ENCODE assay signal across 17 mouse cellular contexts in the genomic region with DNA sequence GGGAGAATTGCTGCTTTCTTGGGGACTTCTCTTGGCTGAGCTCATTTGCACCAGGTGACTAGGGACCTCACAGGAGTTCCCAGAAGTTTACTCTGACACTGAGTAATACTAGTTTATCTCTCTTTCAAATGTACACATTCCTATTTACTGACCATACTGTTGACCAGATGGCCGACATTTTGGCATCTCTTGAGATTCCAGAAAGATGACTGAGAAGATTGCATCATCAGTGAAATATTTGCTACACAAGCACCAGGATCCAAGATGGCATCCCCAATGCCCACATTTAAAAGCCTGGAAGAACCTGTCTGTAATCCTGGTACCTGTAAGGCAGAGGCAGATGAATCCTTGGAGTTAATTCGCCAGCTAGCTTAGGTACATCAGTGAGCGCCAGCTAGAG.
"Had no signal": no experiment of that assay in that cellular context is flagged by ENCODE, and none has a peak within 500 bp of the region (broad histone marks: within the 10 kb centered on the region; RNA-seq: fewer than 3 reads in every experiment).

No protein-coding gene starts in this region.

- H3K9ac ChIP-seq: lung, embryonic 14.5 days; midbrain, embryonic 13.5 days; midbrain, embryonic 15.5 days; neural tube, embryonic 13.5 days; neural tube, embryonic 15.5 days; stomach, embryonic 15.5 days had no signal

- DNase-seq: lung, adult 18-20 months; lung, embryonic 14.5 days; lung, postnatal 10 days; lung, postnatal 4 days; retina, postnatal 1 day; right cerebral cortex, adult 18-20 months; right cerebral cortex, postnatal 25 days; right cerebral cortex, postnatal 4 days; thymus, adult 18-20 months; thymus, postnatal 25 days; thymus, postnatal 4 days had no signal

- ATAC-seq: midbrain, embryonic 13.5 days; midbrain, embryonic 15.5 days had no signal

- H3K27me3 ChIP-seq: midbrain, embryonic 13.5 days; midbrain, embryonic 15.5 days; neural tube, embryonic 13.5 days; neural tube, embryonic 15.5 days; stomach, embryonic 15.5 days had no signal

- H3K4me2 ChIP-seq: lung, embryonic 14.5 days; midbrain, embryonic 11.5 days; midbrain, embryonic 13.5 days; midbrain, embryonic 15.5 days; neural tube, embryonic 13.5 days; neural tube, embryonic 15.5 days; stomach, embryonic 15.5 days had no signal

- H3K27ac ChIP-seq: midbrain, embryonic 13.5 days; midbrain, embryonic 15.5 days; neural tube, embryonic 13.5 days; neural tube, embryonic 15.5 days had no signal

- H3K4me3 ChIP-seq: midbrain, embryonic 13.5 days; midbrain, embryonic 15.5 days; neural tube, embryonic 13.5 days; neural tube, embryonic 15.5 days; stomach, embryonic 15.5 days had no signal

- H3K36me3 ChIP-seq: midbrain, embryonic 13.5 days; midbrain, embryonic 15.5 days; neural tube, embryonic 13.5 days; neural tube, embryonic 15.5 days; stomach, embryonic 15.5 days had no signal

- H3K9me3 ChIP-seq: midbrain, embryonic 13.5 days; midbrain, embryonic 15.5 days; neural tube, embryonic 13.5 days; neural tube, embryonic 15.5 days; stomach, embryonic 15.5 days had no signal
